Comparison of ENCODE assay signal across 18 mouse cellular contexts in genomic region chr12:40584526-40585289, GRCm38 (mm10).
DNase-seq lines count a peak whose midpoint lies in the region; ATAC-seq and TF ChIP-seq lines count a peak whose summit lies in the region.
"Had no signal": no experiment of that assay in that cellular context is flagged by ENCODE, and none has a peak within 500 bp of the region (broad histone marks: within the 10 kb centered on the region; RNA-seq: fewer than 3 reads in every experiment).

No protein-coding gene starts in this region.

- no peak overlapping the region for H3K4me2 ChIP-seq in hindbrain, postnatal 0 days (ENCODE audit: low read depth, low read length)
- H3K4me2 ChIP-seq: embryonic facial prominence, embryonic 15.5 days; heart, embryonic 13.5 days; hindbrain, embryonic 15.5 days; kidney, embryonic 15.5 days; limb, embryonic 13.5 days; midbrain, embryonic 15.5 days had no signal

- TF ChIP-seq CTCF in gastrocnemius, adult 2 months (IDR thresholded peaks at IDR 0.05), result no peak
- no peak for TF ChIP-seq CTCF in cortical plate, adult 2 months (IDR thresholded peaks at IDR 0.05; ENCODE audit: extremely low read depth, insufficient read depth, low read length)
- TF ChIP-seq CTCF in hindbrain, postnatal 0 days (IDR thresholded peaks at IDR 0.05; ENCODE audit: low read depth), result no peak
- TF ChIP-seq CTCF in kidney, adult 2 months (conservative IDR thresholded peaks at IDR 0.05; ENCODE audit: insufficient read depth, insufficient read length, low read depth, low read length), result no peak

- H3K4me3 ChIP-seq in gastrocnemius, adult 2 months, result no peak overlapping the region
- H3K4me3 ChIP-seq in cortical plate, adult 2 months (ENCODE audit: insufficient read depth, low read length), result no peak overlapping the region
- no peak overlapping the region for H3K4me3 ChIP-seq in hindbrain, postnatal 0 days (ENCODE audit: low read length)
- no peak overlapping the region for H3K4me3 ChIP-seq in kidney, adult 2 months (ENCODE audit: insufficient read depth, low read depth, low read length)
- H3K4me3 ChIP-seq: embryonic facial prominence, embryonic 15.5 days; heart, embryonic 13.5 days; hindbrain, embryonic 15.5 days; kidney, embryonic 15.5 days; limb, embryonic 13.5 days; midbrain, embryonic 15.5 days had no signal

- H3K27me3 ChIP-seq in hindbrain, postnatal 0 days (ENCODE audit: insufficient read depth, low read length), result no peaks in the 10 kb centered on the region
- no peaks in the 10 kb centered on the region for H3K27me3 ChIP-seq in kidney, adult 2 months (replicated peaks; ENCODE audit: control insufficient read depth, insufficient read depth, low read length)
- H3K27me3 ChIP-seq: embryonic facial prominence, embryonic 15.5 days; heart, embryonic 13.5 days; hindbrain, embryonic 15.5 days; kidney, embryonic 15.5 days; limb, embryonic 13.5 days; midbrain, embryonic 15.5 days had no signal

- TF ChIP-seq POLR2A in cortical plate, adult 2 months (IDR thresholded peaks at IDR 0.05; ENCODE audit: extremely low read depth, insufficient read depth, low read length), result no peak
- no peak for TF ChIP-seq POLR2A in kidney, adult 2 months (IDR thresholded peaks at IDR 0.05; ENCODE audit: low read depth, low read length)

- H3K27ac ChIP-seq in gastrocnemius, adult 2 months, result peak overlapping the region; percentile 5; the same call in 1 of the 2 replicates
- 0 out of 2 replicates have a peak overlapping the region, but pooled peaks have one; percentile 3 for H3K27ac ChIP-seq in cortical plate, adult 2 months (ENCODE audit: insufficient read depth, low read length)
- H3K27ac ChIP-seq in hindbrain, postnatal 0 days, result no peak overlapping the region
- no peak overlapping the region; the same call in 1 of the 2 replicates for H3K27ac ChIP-seq in kidney, adult 2 months (ENCODE audit: insufficient read depth, low read depth, low read length)
- H3K27ac ChIP-seq: embryonic facial prominence, embryonic 15.5 days; heart, embryonic 13.5 days; hindbrain, embryonic 15.5 days; kidney, embryonic 15.5 days; limb, embryonic 13.5 days; midbrain, embryonic 15.5 days had no signal

- H3K4me1 ChIP-seq in cortical plate, adult 2 months (ENCODE audit: control insufficient read depth, insufficient read depth, low read length), result no peaks in the 10 kb centered on the region
- H3K4me1 ChIP-seq in hindbrain, postnatal 0 days (ENCODE audit: insufficient read depth, low read length), result 0 out of 2 replicates have a peak, but pooled peaks cover 5% of the 10 kb centered on the region
- H3K4me1 ChIP-seq in kidney, adult 2 months (ENCODE audit: control insufficient read depth, insufficient read depth, low read length), result no peaks in the 10 kb centered on the region; the same call in 1 of the 2 replicates
- H3K4me1 ChIP-seq: hindbrain, embryonic 15.5 days; midbrain, embryonic 15.5 days had no signal

- intact Hi-C loops in gastrocnemius, adult 2 months (cut with DNase I), result loop anchor here (5.0 to 10.0 kb wide), 2 partner anchors 83 to 360 kb away; no protein-coding TSS in a partner anchor

- H3K9ac ChIP-seq in hindbrain, postnatal 0 days (replicated peaks; ENCODE audit: low read length), result no peak overlapping the region
- H3K9ac ChIP-seq: embryonic facial prominence, embryonic 15.5 days; heart, embryonic 13.5 days; hindbrain, embryonic 15.5 days; kidney, embryonic 15.5 days; limb, embryonic 13.5 days; midbrain, embryonic 15.5 days had no signal

- H3K36me3 ChIP-seq in hindbrain, postnatal 0 days (ENCODE audit: insufficient read depth, low read length), result no peaks in the 10 kb centered on the region
- no peaks in the 10 kb centered on the region for H3K36me3 ChIP-seq in kidney, adult 2 months (ENCODE audit: control insufficient read depth, insufficient read depth, low read length)
- H3K36me3 ChIP-seq: embryonic facial prominence, embryonic 15.5 days; heart, embryonic 13.5 days; hindbrain, embryonic 15.5 days; kidney, embryonic 15.5 days; limb, embryonic 13.5 days; midbrain, embryonic 15.5 days had no signal

- WGBS in hindbrain, postnatal 0 days, result 65% methylated on average over 7 of the region's 7 CpGs
- WGBS in kidney, adult 2 months, result 80% methylated on average over 7 of the region's 7 CpGs

- no peak for ATAC-seq in hindbrain, postnatal 0 days
- ATAC-seq: forebrain, embryonic 14.5 days; midbrain, embryonic 15.5 days had no signal

- no peak for DNase-seq in gastrocnemius, adult 2 months
- no peak for DNase-seq in gastrocnemius, adult 18-20 months (ENCODE audit: low spot score)
- DNase-seq in spleen, postnatal 36 days (ENCODE audit: low spot score in 2 of 2), result peak; percentile 2 to 22
- no peak for DNase-seq in spleen, adult 18-20 months
- DNase-seq in hindbrain, postnatal 0 days (ENCODE audit: low spot score), result no peak
- no peak for DNase-seq in kidney, adult 2 months
- DNase-seq: gastrocnemius, postnatal 25 days; lung, postnatal 10 days; right cerebral cortex, adult 18-20 months; thymus, adult 2 months had no signal

- H3K9me3 ChIP-seq in hindbrain, postnatal 0 days (ENCODE audit: low read length), result no peaks in the 10 kb centered on the region
- H3K9me3 ChIP-seq: embryonic facial prominence, embryonic 15.5 days; heart, embryonic 13.5 days; hindbrain, embryonic 15.5 days; kidney, embryonic 15.5 days; limb, embryonic 13.5 days; midbrain, embryonic 15.5 days had no signal

Comparison
In these comparisons a context has a peak if more than half of its experiments do, and no peak if none do; other contexts are left out.
1. DNase-seq: peak in spleen, postnatal 36 days (2 of 2); none in gastrocnemius, adult 2 months (single experiment), gastrocnemius, adult 18-20 months (single experiment), spleen, adult 18-20 months (0 of 2), hindbrain, postnatal 0 days (single experiment) and kidney, adult 2 months (single experiment).
2. H3K27ac ChIP-seq: peak in gastrocnemius, adult 2 months (single experiment) and cortical plate, adult 2 months (single experiment); none in hindbrain, postnatal 0 days (single experiment) and kidney, adult 2 months (single experiment).